Mouse (Mus musculus): ENCODE measurements around the gene Art5.

The Art5 gene

GRCm38 (mm10) chr7:102109171-102109570 lies at the start of gene Art5:
TSS of gene Art5 (minus strand) at chr7:102109489.
- H3K9me3 ChIP-seq (ENCODE audit: low read length): no peaks in the 10 kb centered on the region
- TF ChIP-seq POU5F1 (IDR thresholded peaks at IDR 0.05; ENCODE audit: borderline replicate concordance, low read length) (no peak), NANOG (IDR thresholded peaks at IDR 0.05; ENCODE audit: borderline replicate concordance, low read length) (no peak), CTCF (conservative IDR thresholded peaks at IDR 0.05; ENCODE audit: low read length) (no peak)
- no peak within 1 kb of the TSS for H3K4me3 ChIP-seq (replicated peaks; ENCODE audit: low read length)
- peaks cover 77% of the 10 kb centered on the region for H3K27me3 ChIP-seq (ENCODE audit: insufficient read depth, low read length)
- no peaks in the 10 kb centered on the region for H3K36me3 ChIP-seq (ENCODE audit: insufficient read depth, low read length)
- peaks cover 38% of the 10 kb centered on the region for H3K4me1 ChIP-seq (replicated peaks; ENCODE audit: low read depth, low read length)

- no peaks in the 10 kb centered on the region for H3K4me1 ChIP-seq (replicated peaks; ENCODE audit: low read depth, low read length)
- H3K4me3 ChIP-seq (replicated peaks; ENCODE audit: low read length): no peak overlapping the region
- no peaks in the 10 kb centered on the region for H3K9me3 ChIP-seq (ENCODE audit: low read length)
- H3K27me3 ChIP-seq (ENCODE audit: insufficient read depth, low read length): no peaks in the 10 kb centered on the region
- H3K36me3 ChIP-seq (ENCODE audit: insufficient read depth, low read length): peaks cover 96% of the 10 kb centered on the region
- no peak for TF ChIP-seq POU5F1 (IDR thresholded peaks at IDR 0.05; ENCODE audit: borderline replicate concordance, low read length)
- TF ChIP-seq NANOG (IDR thresholded peaks at IDR 0.05; ENCODE audit: borderline replicate concordance, low read length): no peak
- TF ChIP-seq CTCF (conservative IDR thresholded peaks at IDR 0.05; ENCODE audit: low read length): no peak
Measured at GRCm38 (mm10) chr7:102153691-102154090, 44.4 kb upstream of the Art5 start.

- H3K4me3 ChIP-seq (replicated peaks; ENCODE audit: low read length): no peak overlapping the region
- peaks cover 94% of the 10 kb centered on the region for H3K36me3 ChIP-seq (ENCODE audit: insufficient read depth, low read length)
- H3K4me1 ChIP-seq (replicated peaks; ENCODE audit: low read depth, low read length): peaks cover 8% of the 10 kb centered on the region
- no peaks in the 10 kb centered on the region for H3K27me3 ChIP-seq (ENCODE audit: insufficient read depth, low read length)
- no peaks in the 10 kb centered on the region for H3K9me3 ChIP-seq (ENCODE audit: low read length)
- TF ChIP-seq POU5F1 (IDR thresholded peaks at IDR 0.05; ENCODE audit: borderline replicate concordance, low read length) (no peak), NANOG (IDR thresholded peaks at IDR 0.05; ENCODE audit: borderline replicate concordance, low read length) (no peak), CTCF (conservative IDR thresholded peaks at IDR 0.05; ENCODE audit: low read length) (no peak)
Measured at GRCm38 (mm10) chr7:102137898-102138297, 28.6 kb upstream of the Art5 start.

GRCm38 (mm10) chr7:102137464-102137863 lies 28.2 kb upstream of the Art5 start:
- Histone ChIP-seq H3K4me3 (replicated peaks; ENCODE audit: low read length) (no peak overlapping the region), H3K9me3 (ENCODE audit: low read length) (no peaks in the 10 kb centered on the region), H3K27me3 (ENCODE audit: insufficient read depth, low read length) (no peaks in the 10 kb centered on the region), H3K36me3 (ENCODE audit: insufficient read depth, low read length) (peaks cover 95% of the 10 kb centered on the region), H3K4me1 (replicated peaks; ENCODE audit: low read depth, low read length) (peaks cover 13% of the 10 kb centered on the region)
- TF ChIP-seq POU5F1 (IDR thresholded peaks at IDR 0.05; ENCODE audit: borderline replicate concordance, low read length) (no peak), CTCF (conservative IDR thresholded peaks at IDR 0.05; ENCODE audit: low read length) (peak; percentile 91)

GRCm38 (mm10) chr7:102132395-102132794 lies 23.1 kb upstream of the Art5 start:
- Histone ChIP-seq H3K4me3 (replicated peaks; ENCODE audit: low read length) (no peak overlapping the region), H3K36me3 (ENCODE audit: insufficient read depth, low read length) (peaks cover 92% of the 10 kb centered on the region), H3K27me3 (ENCODE audit: insufficient read depth, low read length) (no peaks in the 10 kb centered on the region), H3K9me3 (ENCODE audit: low read length) (no peaks in the 10 kb centered on the region), H3K4me1 (replicated peaks; ENCODE audit: low read depth, low read length) (peaks cover 16% of the 10 kb centered on the region)
- TF ChIP-seq CTCF (conservative IDR thresholded peaks at IDR 0.05; ENCODE audit: low read length): no peak
- TF ChIP-seq NANOG (IDR thresholded peaks at IDR 0.05; ENCODE audit: borderline replicate concordance, low read length): 0 out of 2 replicates have a peak, but pooled peaks have one; percentile 5

GRCm38 (mm10) chr7:102120326-102120725 lies 11.0 kb upstream of the Art5 start:
- H3K4me3 ChIP-seq (replicated peaks; ENCODE audit: low read length): no peak overlapping the region
- TF ChIP-seq CTCF (conservative IDR thresholded peaks at IDR 0.05; ENCODE audit: low read length) (no peak), NANOG (IDR thresholded peaks at IDR 0.05; ENCODE audit: borderline replicate concordance, low read length) (no peak), POU5F1 (IDR thresholded peaks at IDR 0.05; ENCODE audit: borderline replicate concordance, low read length) (no peak)

GRCm38 (mm10) chr7:102117382-102117781 lies 8.1 kb upstream of the Art5 start:
- Histone ChIP-seq H3K4me3 (replicated peaks; ENCODE audit: low read length) (no peak overlapping the region), H3K9me3 (ENCODE audit: low read length) (no peaks in the 10 kb centered on the region), H3K27me3 (ENCODE audit: insufficient read depth, low read length) (peaks cover 30% of the 10 kb centered on the region), H3K4me1 (replicated peaks; ENCODE audit: low read depth, low read length) (peaks cover 17% of the 10 kb centered on the region), H3K36me3 (ENCODE audit: insufficient read depth, low read length) (peaks cover 41% of the 10 kb centered on the region)
- no peak for TF ChIP-seq CTCF (conservative IDR thresholded peaks at IDR 0.05; ENCODE audit: low read length)
- TF ChIP-seq NANOG (IDR thresholded peaks at IDR 0.05; ENCODE audit: borderline replicate concordance, low read length): no peak
- no peak for TF ChIP-seq POU5F1 (IDR thresholded peaks at IDR 0.05; ENCODE audit: borderline replicate concordance, low read length)

More at GRCm38 (mm10) chr7:102120326-102120725, 11.0 kb upstream of the Art5 start:
- H3K36me3 ChIP-seq (ENCODE audit: insufficient read depth, low read length): peaks cover 71% of the 10 kb centered on the region
- H3K4me1 ChIP-seq (replicated peaks; ENCODE audit: low read depth, low read length): 0 out of 2 replicates have a peak, but pooled peaks cover 2% of the 10 kb centered on the region
- peaks cover 9% of the 10 kb centered on the region; the same call in 1 of the 2 replicates for H3K27me3 ChIP-seq (ENCODE audit: insufficient read depth, low read length)
- H3K9me3 ChIP-seq (ENCODE audit: low read length): no peaks in the 10 kb centered on the region

GRCm38 (mm10) chr7:102116579-102117331 lies 7.5 kb upstream of the Art5 start, which contains the start of gene Chrna10:
TSS of gene Chrna10 (minus strand) at chr7:102116828.
- no peak within 1 kb of the TSS for H3K4me3 ChIP-seq (replicated peaks; ENCODE audit: low read length)
- H3K27me3 ChIP-seq (ENCODE audit: insufficient read depth, low read length): peaks cover 36% of the 10 kb centered on the region
- no peaks in the 10 kb centered on the region for H3K9me3 ChIP-seq (ENCODE audit: low read length)
- H3K36me3 ChIP-seq (ENCODE audit: insufficient read depth, low read length): peaks cover 35% of the 10 kb centered on the region
- H3K4me1 ChIP-seq (replicated peaks; ENCODE audit: low read depth, low read length): peaks cover 20% of the 10 kb centered on the region
- TF ChIP-seq CTCF (conservative IDR thresholded peaks at IDR 0.05; ENCODE audit: low read length): no peak
- no peak for TF ChIP-seq POU5F1 (IDR thresholded peaks at IDR 0.05; ENCODE audit: borderline replicate concordance, low read length)
- no peak for TF ChIP-seq NANOG (IDR thresholded peaks at IDR 0.05; ENCODE audit: borderline replicate concordance, low read length)

Measured in E14TG2a.4 (cell line).